In the genomic region with DNA sequence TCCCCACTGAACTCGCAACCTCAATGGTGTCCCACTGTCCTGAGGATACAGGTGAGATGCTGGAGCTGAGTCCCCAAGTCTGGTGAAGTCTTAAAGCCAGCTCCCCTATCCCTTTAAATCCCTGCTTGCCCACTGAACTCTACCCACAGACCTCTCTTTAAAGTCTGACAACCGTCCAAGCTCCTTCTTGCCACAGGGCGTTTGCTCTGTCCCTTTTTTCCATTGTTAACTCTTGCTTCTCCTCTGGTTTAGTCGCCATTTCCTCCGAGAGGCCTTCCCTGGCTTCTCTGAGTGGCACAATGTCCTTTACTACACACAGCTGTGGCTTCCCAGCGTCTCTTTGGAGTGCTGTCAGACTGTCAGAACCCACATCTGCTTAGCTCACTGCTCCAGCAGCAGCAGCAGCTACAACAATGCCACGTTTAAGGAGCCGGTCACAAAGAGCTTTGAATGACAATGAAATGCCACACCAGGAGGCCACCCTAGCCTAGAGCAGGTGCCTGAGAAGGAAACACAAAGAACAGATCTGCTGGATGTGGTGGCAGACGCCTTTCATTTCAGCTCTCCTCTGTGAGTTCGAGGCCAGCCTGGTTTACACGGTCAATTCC, we compare ENCODE assay signal across 10 mouse cellular contexts. TPM values are rescaled to one million over a fixed set of nuclear protein-coding genes. Genes with fewer than 3 reads are reported as not detected.
A peak's percentile ranks its signal among the peaks of the same experiment; 100 is the strongest.
DNase-seq lines count a peak whose midpoint lies in the region; ATAC-seq lines count a peak whose summit lies in the region.
"Had no signal": no experiment of that assay in that cellular context is flagged by ENCODE, and none has a peak within 500 bp of the region (broad histone marks: within the 10 kb centered on the region; RNA-seq: fewer than 3 reads in every experiment).

No protein-coding gene starts in this region.

- 33% methylated on average over 11 of the region's 11 CpGs for WGBS in heart, embryonic 15.5 days
- WGBS in hindbrain, embryonic 12.5 days = 12% methylated on average over 11 of the region's 11 CpGs
- WGBS in neural tube, embryonic 14.5 days = 14% methylated on average over 11 of the region's 11 CpGs

- H3K27me3 ChIP-seq in heart, embryonic 15.5 days = no peaks in the 10 kb centered on the region
- H3K27me3 ChIP-seq in hindbrain, embryonic 12.5 days = no peaks in the 10 kb centered on the region
- H3K27me3 ChIP-seq in neural tube, embryonic 14.5 days (ENCODE audit: control insufficient read depth, insufficient read depth, low read length) = no peaks in the 10 kb centered on the region
- H3K27me3 ChIP-seq: intestine, embryonic 15.5 days had no signal

- H3K27ac ChIP-seq in heart, embryonic 15.5 days = peak overlapping the region; percentile 9; the same call in 1 of the 2 replicates
- peak overlapping the region; percentile 78 for H3K27ac ChIP-seq in hindbrain, embryonic 12.5 days
- peak overlapping the region; percentile 23; the same call in 1 of the 2 replicates for H3K27ac ChIP-seq in neural tube, embryonic 14.5 days (ENCODE audit: low read depth, low read length)
- H3K27ac ChIP-seq: intestine, embryonic 15.5 days had no signal

- peaks cover 77% of the 10 kb centered on the region for H3K4me1 ChIP-seq in heart, embryonic 15.5 days (replicated peaks)
- peaks cover 56% of the 10 kb centered on the region for H3K4me1 ChIP-seq in hindbrain, embryonic 12.5 days
- peaks cover 35% of the 10 kb centered on the region for H3K4me1 ChIP-seq in neural tube, embryonic 14.5 days (ENCODE audit: control insufficient read depth, insufficient read depth, low read length)

- peak overlapping the region; percentile 30; the same call in 1 of the 2 replicates for H3K9ac ChIP-seq in heart, embryonic 15.5 days
- H3K9ac ChIP-seq in hindbrain, embryonic 12.5 days = 0 out of 2 replicates have a peak overlapping the region, but pooled peaks have one; percentile 1
- H3K9ac ChIP-seq in neural tube, embryonic 14.5 days (replicated peaks; ENCODE audit: low read depth, low read length) = no peak overlapping the region
- H3K9ac ChIP-seq: intestine, embryonic 15.5 days; lung, embryonic 14.5 days had no signal

- no peak overlapping the region for H3K4me2 ChIP-seq in heart, embryonic 15.5 days
- H3K4me2 ChIP-seq in hindbrain, embryonic 12.5 days (replicated peaks) = no peak overlapping the region; the same call in 1 of the 2 replicates
- no peak overlapping the region for H3K4me2 ChIP-seq in neural tube, embryonic 14.5 days (ENCODE audit: low read depth, low read length)
- H3K4me2 ChIP-seq: intestine, embryonic 15.5 days; lung, embryonic 14.5 days had no signal

- intact Hi-C loops in heart, postnatal 25 days (cut with DNase I) = loop anchor here (2.0 kb wide), 1 partner anchor 18 kb away; no protein-coding TSS in a partner anchor

- H3K9me3 ChIP-seq in heart, embryonic 15.5 days (replicated peaks) = no peaks in the 10 kb centered on the region
- H3K9me3 ChIP-seq in hindbrain, embryonic 12.5 days (replicated peaks) = no peaks in the 10 kb centered on the region
- no peaks in the 10 kb centered on the region for H3K9me3 ChIP-seq in neural tube, embryonic 14.5 days (ENCODE audit: control insufficient read depth, low read length)
- H3K9me3 ChIP-seq: intestine, embryonic 15.5 days had no signal

- no peaks in the 10 kb centered on the region; the same call in 1 of the 2 replicates for H3K36me3 ChIP-seq in heart, embryonic 15.5 days
- H3K36me3 ChIP-seq in hindbrain, embryonic 12.5 days = peaks cover 18% of the 10 kb centered on the region; the same call in 1 of the 2 replicates
- H3K36me3 ChIP-seq in neural tube, embryonic 14.5 days (ENCODE audit: control insufficient read depth, insufficient read depth, low read length) = no peaks in the 10 kb centered on the region
- H3K36me3 ChIP-seq: intestine, embryonic 15.5 days had no signal

- H3K4me3 ChIP-seq in heart, embryonic 15.5 days = no peak overlapping the region
- no peak overlapping the region for H3K4me3 ChIP-seq in hindbrain, embryonic 12.5 days
- H3K4me3 ChIP-seq in neural tube, embryonic 14.5 days (ENCODE audit: low read depth, low read length) = no peak overlapping the region
- H3K4me3 ChIP-seq: intestine, embryonic 15.5 days had no signal

- DNase-seq in heart, postnatal 25 days (ENCODE audit: low spot score) = no peak
- peak; percentile 39 for DNase-seq in embryo, embryonic 10.5 days (ENCODE audit: low spot score)
- no peak for DNase-seq in ovary, postnatal 10 days (ENCODE audit: low spot score)
- no peak for DNase-seq in thymus, postnatal 0 days (ENCODE audit: low spot score)
- DNase-seq: lung, embryonic 14.5 days had no signal

- no peak for ATAC-seq in heart, embryonic 15.5 days (replicated peaks; ENCODE audit: insufficient number of reproducible peaks, insufficient read depth, low FRiP score, low read depth)
- ATAC-seq in hindbrain, embryonic 12.5 days (ENCODE audit: low FRiP score) = no peak
- no peak for ATAC-seq in neural tube, embryonic 14.5 days (ENCODE audit: low read depth)
- no peak for ATAC-seq in megakaryocyte progenitor cell, adult 5-6 weeks (replicated peaks; ENCODE audit: poor library complexity)
- ATAC-seq: intestine, embryonic 15.5 days had no signal

RNA-seq across cellular contexts. Expression of a gene that starts 7.8 kb away (rescaled TPM):
- polyA plus RNA-seq in heart, embryonic 15.5 days (2015; fragmentation: Nextera tagmentation; extraction: Ambion mirVana) = 39.4 and 50.7 TPM in 2 replicates
- total RNA-seq in heart, postnatal 25 days (2021) = 100 to 1,000 TPM; 255 to 285 TPM
- polyA plus RNA-seq in hindbrain, embryonic 12.5 days (2016; fragmentation: Nextera tagmentation; extraction: Ambion mirVana) = 143 and 150 TPM in 2 replicates
- 69.6 and 79.7 TPM in 2 replicates for polyA plus RNA-seq in neural tube, embryonic 14.5 days (2014; fragmentation: Nextera tagmentation; extraction: Ambion mirVana)
- total RNA-seq in megakaryocyte progenitor cell, adult 5-6 weeks (2015) = 18.8 and 21.1 TPM in 2 replicates
- total RNA-seq in megakaryocyte progenitor cell, adult 5-6 weeks (2017) = 35.8 and 39.6 TPM in 2 replicates
- 15.9 and 18.2 TPM in 2 replicates for polyA plus RNA-seq in thymus, postnatal 0 days (2015; fragmentation: Nextera tagmentation; extraction: Ambion mirVana)

RNA-seq across cellular contexts. Expression of a gene that starts 13.8 kb away (rescaled TPM):
- 73.1 and 77.6 TPM in 2 replicates for polyA plus RNA-seq in heart, embryonic 15.5 days (2015; fragmentation: Nextera tagmentation; extraction: Ambion mirVana)
- total RNA-seq in heart, postnatal 25 days (2021) = 10 to 100 TPM; 43.2 to 47.1 TPM
- 109 and 113 TPM in 2 replicates for polyA plus RNA-seq in hindbrain, embryonic 12.5 days (2016; fragmentation: Nextera tagmentation; extraction: Ambion mirVana)
- polyA plus RNA-seq in neural tube, embryonic 14.5 days (2014; fragmentation: Nextera tagmentation; extraction: Ambion mirVana) = 32.9 and 68.5 TPM in 2 replicates
- 33.5 and 38.5 TPM in 2 replicates for total RNA-seq in megakaryocyte progenitor cell, adult 5-6 weeks (2015)
- 54.6 and 61.8 TPM in 2 replicates for total RNA-seq in megakaryocyte progenitor cell, adult 5-6 weeks (2017)
- polyA plus RNA-seq in thymus, postnatal 0 days (2015; fragmentation: Nextera tagmentation; extraction: Ambion mirVana) = 112 and 123 TPM in 2 replicates

RNA-seq across cellular contexts. Expression of a gene that starts 38.2 kb away (rescaled TPM):
- polyA plus RNA-seq in heart, embryonic 15.5 days (2015; fragmentation: Nextera tagmentation; extraction: Ambion mirVana) = 5.2 and 10.9 TPM in 2 replicates
- under 1 TPM; 0.75 to 0.81 TPM for total RNA-seq in heart, postnatal 25 days (2021)
- 50.1 and 56.7 TPM in 2 replicates for polyA plus RNA-seq in hindbrain, embryonic 12.5 days (2016; fragmentation: Nextera tagmentation; extraction: Ambion mirVana)
- polyA plus RNA-seq in neural tube, embryonic 14.5 days (2014; fragmentation: Nextera tagmentation; extraction: Ambion mirVana) = 1.3 and 6.1 TPM in 2 replicates
- total RNA-seq in megakaryocyte progenitor cell, adult 5-6 weeks (2015) = not detected in 2 replicates
- not detected in 2 replicates for total RNA-seq in megakaryocyte progenitor cell, adult 5-6 weeks (2017)
- polyA plus RNA-seq in thymus, postnatal 0 days (2015; fragmentation: Nextera tagmentation; extraction: Ambion mirVana) = 3.1 and 3.5 TPM in 2 replicates

RNA-seq across cellular contexts. Expression of a gene that starts 45.8 kb away (rescaled TPM):
- polyA plus RNA-seq in heart, embryonic 15.5 days (2015; fragmentation: Nextera tagmentation; extraction: Ambion mirVana) = 129 and 149 TPM in 2 replicates
- 100 to 1,000 TPM; 108 to 111 TPM for total RNA-seq in heart, postnatal 25 days (2021)
- polyA plus RNA-seq in hindbrain, embryonic 12.5 days (2016; fragmentation: Nextera tagmentation; extraction: Ambion mirVana) = 250 and 255 TPM in 2 replicates
- 128 and 138 TPM in 2 replicates for polyA plus RNA-seq in neural tube, embryonic 14.5 days (2014; fragmentation: Nextera tagmentation; extraction: Ambion mirVana)
- total RNA-seq in megakaryocyte progenitor cell, adult 5-6 weeks (2015) = 172 and 184 TPM in 2 replicates
- 286 and 377 TPM in 2 replicates for total RNA-seq in megakaryocyte progenitor cell, adult 5-6 weeks (2017)
- polyA plus RNA-seq in thymus, postnatal 0 days (2015; fragmentation: Nextera tagmentation; extraction: Ambion mirVana) = 173 and 202 TPM in 2 replicates

Comparison
In these comparisons a context has a peak if more than half of its experiments do, and no peak if none do; other contexts are left out.
1. H3K27ac ChIP-seq: peak in every context shown above with its lines; median percentile 78 in hindbrain, embryonic 12.5 days; 23 in neural tube, embryonic 14.5 days; 9 in heart, embryonic 15.5 days.